Mouse (Mus musculus): ENCODE results near the gene Rab3il1.

GRCm38 (mm10) chr19:10001206-10001969 is at the start of gene Rab3il1, which contains the start of gene Best1:
- TF ChIP-seq POLR2A (IDR thresholded peaks at IDR 0.05; ENCODE audit: extremely low read depth, insufficient read depth, low read length): no peak
- TF ChIP-seq CTCF (IDR thresholded peaks at IDR 0.05; ENCODE audit: low read depth, low read length): no peak
